Mouse (Mus musculus) CH12.LX (cell line): ENCODE results near the gene Usp21.

ENCODE experiments used
- CTCF ChIP-seq, 2 experiments: IDR thresholded peaks in 1 of 2; conservative IDR thresholded peaks in 1 of 2; 2 replicates each; pipeline ENCODE4 v1.5.1; 2011 to 2012; ENCODE audit warnings: low read depth in 2 of 2, low read length in 2 of 2, improper control_type of control experiment in 1 of 2, inconsistent platforms in 1 of 2, mild to moderate bottlenecking in 1 of 2, moderate library complexity in 1 of 2
- GABPA ChIP-seq: IDR thresholded peaks from 2 replicates; pipeline ENCODE4 v1.6.1; 2012; ENCODE audit warnings: low read depth, low read length, improper control_type of control experiment, inconsistent platforms; ENCODE audit not compliant: insufficient replicate concordance
- MYC ChIP-seq: IDR thresholded peaks from 2 replicates; pipeline ENCODE4 v1.6.1; 2011; ENCODE audit warnings: low read depth, mild to moderate bottlenecking, improper control_type of control experiment, low read length
- POLR2A ChIP-seq: IDR thresholded peaks from 2 replicates; pipeline ENCODE4 v1.6.1; 2011; ENCODE audit warnings: low read depth, mild to moderate bottlenecking, improper control_type of control experiment, low read length
- UBTF ChIP-seq: IDR thresholded peaks from 2 replicates; pipeline ENCODE4 v1.6.1; 2012; ENCODE audit warnings: low read depth, mild to moderate bottlenecking, inconsistent platforms, low read length, improper control_type of control experiment, moderate library complexity

DNA sequence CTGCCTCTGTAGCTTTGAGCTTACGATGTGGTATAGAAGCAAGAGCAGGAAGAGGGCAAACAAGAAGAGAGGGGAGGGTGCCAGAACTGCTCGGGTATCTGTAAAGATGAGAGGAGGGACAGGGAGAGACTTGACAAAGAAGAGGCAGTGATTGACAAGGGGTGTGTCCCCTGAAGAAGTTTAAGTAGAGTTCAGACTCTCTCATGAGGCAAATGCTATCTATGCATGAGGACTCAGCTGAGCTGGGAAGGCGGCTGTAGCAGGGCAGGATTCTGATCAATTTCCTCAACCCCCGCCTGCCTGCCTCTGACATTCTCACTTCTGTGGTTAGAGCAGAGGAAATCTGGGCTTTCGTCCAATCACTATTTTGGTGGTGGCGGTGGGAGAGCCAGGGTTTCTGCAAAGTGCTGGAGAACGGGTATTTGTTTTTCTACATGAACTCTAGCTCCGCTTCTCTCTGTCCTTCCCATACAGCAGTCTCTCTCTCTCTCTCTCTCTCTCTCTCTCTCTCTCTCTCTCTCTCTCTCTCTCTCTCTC is 25.1 kb downstream of the Usp21 start:
- TF ChIP-seq MYC = no peak
- no peak for TF ChIP-seq GABPA
- no peak for TF ChIP-seq UBTF
- TF ChIP-seq POLR2A = no peak
- no peak for TF ChIP-seq CTCF (conservative IDR thresholded peaks at IDR 0.05 in 1 of 2, IDR thresholded peaks at IDR 0.05 in 1 of 2; ENCODE audit: low read depth in 2 of 2, low read length in 2 of 2)
